Mouse (Mus musculus) CH12.LX (cell line): ENCODE results near the gene Amz2. TPM values are rescaled to one million over a fixed set of nuclear protein-coding genes. Genes with fewer than 3 reads are reported as not detected.

Experiments
- DNase-seq: peaks from one replicate; pipeline ENCODE4 v3.0.0-alpha.2; 2013; ENCODE audit errors: extremely low read depth
- H3K27ac ChIP-seq: 2 replicates; pipeline ENCODE4 v1.5.1; 2012; ENCODE audit warnings: low read depth, mild to moderate bottlenecking, control low read depth, moderate library complexity; ENCODE audit not compliant: insufficient read depth
- H3K27me3 ChIP-seq: replicated peaks from 2 replicates; pipeline ENCODE3; 2012; ENCODE audit warnings: inconsistent platforms
- H3K36me3 ChIP-seq, 2 experiments: replicated peaks in 1 of 2; 2 replicates each; pipeline versions ENCODE3 to v1.6.1; 2012; ENCODE audit warnings: inconsistent platforms in 1 of 2, low read length in 1 of 2, mild to moderate bottlenecking in 1 of 2, mixed read lengths in 1 of 2, moderate library complexity in 1 of 2; ENCODE audit not compliant: control insufficient read depth in 1 of 2, insufficient read depth in 1 of 2
- H3K4me1 ChIP-seq, 2 experiments: 2 replicates each; pipeline ENCODE4 v1.6.1; 2012; ENCODE audit warnings: inconsistent platforms in 1 of 2, moderate library complexity in 1 of 2; ENCODE audit not compliant: insufficient read depth in 2 of 2, control insufficient read depth in 1 of 2
- H3K4me2 ChIP-seq: 2 replicates; pipeline ENCODE4 v1.6.1; 2012; ENCODE audit warnings: low read depth, mild to moderate bottlenecking, control low read depth; ENCODE audit not compliant: poor library complexity, insufficient read depth, severe bottlenecking
- H3K4me3 ChIP-seq, 3 experiments: fragments of 150-350 bp in 1 of 3; sonication (generic) in 1 of 3; replicated peaks in 1 of 3; 2 replicates each; pipeline versions ENCODE3 to v1.5.1; 2011 to 2012; ENCODE audit warnings: low read depth in 2 of 3, low read length in 2 of 3, mild to moderate bottlenecking in 2 of 3, moderate library complexity in 2 of 3, control low read depth in 1 of 3, improper control_type of control experiment in 1 of 3, inconsistent platforms in 1 of 3, mixed read lengths in 1 of 3; ENCODE audit not compliant: poor library complexity in 1 of 3
- H3K79me2 ChIP-seq: replicated peaks from 2 replicates; pipeline ENCODE4 v1.6.1; 2012; ENCODE audit warnings: mild to moderate bottlenecking, moderate library complexity; ENCODE audit not compliant: control insufficient read depth, poor library complexity, insufficient read depth, severe bottlenecking; ENCODE audit errors: extremely low read depth
- H3K9ac ChIP-seq: 2 replicates; pipeline ENCODE4 v1.6.1; 2012; ENCODE audit warnings: low read depth, mild to moderate bottlenecking, control low read depth, moderate library complexity; ENCODE audit not compliant: insufficient read depth
- H3K9me3 ChIP-seq: replicated peaks from 2 replicates; pipeline ENCODE3; 2012; ENCODE audit warnings: low read length, inconsistent platforms, mixed read lengths
- E2F4 ChIP-seq: IDR thresholded peaks from 2 replicates; pipeline ENCODE4 v1.6.1; 2011; ENCODE audit warnings: low read depth, low read length, improper control_type of control experiment; ENCODE audit not compliant: insufficient replicate concordance
- ELF1 ChIP-seq: IDR thresholded peaks from 2 replicates; pipeline ENCODE4 v1.6.1; 2014; ENCODE audit warnings: low read depth, mild to moderate bottlenecking, inconsistent platforms, low read length, improper control_type of control experiment
- EP300 ChIP-seq: IDR thresholded peaks from 2 replicates; pipeline ENCODE4 v1.6.1; 2011; ENCODE audit warnings: low read length, improper control_type of control experiment
- ETS1 ChIP-seq: conservative IDR thresholded peaks from 2 replicates; pipeline ENCODE4 v1.6.1; 2012; ENCODE audit warnings: low read depth, mild to moderate bottlenecking, inconsistent platforms, low read length, improper control_type of control experiment, moderate library complexity
- GABPA ChIP-seq: IDR thresholded peaks from 2 replicates; pipeline ENCODE4 v1.6.1; 2012; ENCODE audit warnings: low read depth, low read length, improper control_type of control experiment, inconsistent platforms; ENCODE audit not compliant: insufficient replicate concordance
- IRF4 ChIP-seq: IDR thresholded peaks from 2 replicates; pipeline ENCODE4 v1.6.1; 2014; ENCODE audit warnings: low read depth, mild to moderate bottlenecking, inconsistent platforms, low read length, improper control_type of control experiment
- JUN ChIP-seq: IDR thresholded peaks from 2 replicates; pipeline ENCODE4 v1.6.1; 2011; ENCODE audit warnings: low read depth, mild to moderate bottlenecking, low read length, improper control_type of control experiment, moderate library complexity; ENCODE audit not compliant: insufficient read depth
- JUND ChIP-seq: conservative IDR thresholded peaks from 2 replicates; pipeline ENCODE4 v1.6.1; 2011; ENCODE audit warnings: low read depth, low read length, improper control_type of control experiment
- KAT2A ChIP-seq: IDR thresholded peaks from 2 replicates; pipeline ENCODE4 v1.6.1; 2012; ENCODE audit warnings: low read length, improper control_type of control experiment, inconsistent platforms; ENCODE audit not compliant: insufficient replicate concordance
- MAZ ChIP-seq: IDR thresholded peaks from 2 replicates; pipeline ENCODE4 v1.6.1; 2012; ENCODE audit warnings: low read depth, mild to moderate bottlenecking, inconsistent platforms, low read length, improper control_type of control experiment, moderate library complexity
- NELFE ChIP-seq: IDR thresholded peaks from 2 replicates; pipeline ENCODE4 v1.6.1; 2011; ENCODE audit warnings: low read depth, low read length, improper control_type of control experiment
- NRF1 ChIP-seq: IDR thresholded peaks from 2 replicates; pipeline ENCODE4 v1.6.1; 2014; ENCODE audit warnings: low read depth, mild to moderate bottlenecking, inconsistent platforms, low read length, improper control_type of control experiment, moderate library complexity
- PAX5 ChIP-seq: IDR thresholded peaks from 2 replicates; pipeline ENCODE4 v1.6.1; 2012; ENCODE audit warnings: low read length, inconsistent platforms, mixed read lengths
- RCOR1 ChIP-seq: conservative IDR thresholded peaks from 2 replicates; pipeline ENCODE4 v1.6.1; 2012; ENCODE audit warnings: low read depth, mild to moderate bottlenecking, inconsistent platforms, low read length, improper control_type of control experiment
- SIN3A ChIP-seq: IDR thresholded peaks from 2 replicates; pipeline ENCODE4 v1.6.1; 2012; ENCODE audit warnings: low read length, improper control_type of control experiment, inconsistent platforms
- SMC3 ChIP-seq: IDR thresholded peaks from 2 replicates; pipeline ENCODE4 v1.6.1; 2011; ENCODE audit warnings: low read depth, low read length, improper control_type of control experiment
- UBTF ChIP-seq: IDR thresholded peaks from 2 replicates; pipeline ENCODE4 v1.6.1; 2012; ENCODE audit warnings: low read depth, mild to moderate bottlenecking, inconsistent platforms, low read length, improper control_type of control experiment, moderate library complexity
- USF1 ChIP-seq: IDR thresholded peaks from 2 replicates; pipeline ENCODE4 v1.6.1; 2014; ENCODE audit warnings: low read depth, mild to moderate bottlenecking, inconsistent platforms, low read length, improper control_type of control experiment
- ZC3H11A ChIP-seq: IDR thresholded peaks from 2 replicates; pipeline ENCODE4 v1.6.1; 2012; ENCODE audit warnings: low read depth, mild to moderate bottlenecking, inconsistent platforms, low read length, improper control_type of control experiment
- dilution Hi-C: fragments of 300-500 bp; cut with MboI; formaldehyde crosslinking; loops from 2 replicates; pipeline ENCODE4 v1.14.3; 2020; ENCODE audit warnings: low sequenced_read_pairs; ENCODE audit not compliant: extremely low pct_unique_long_range_greater_than_20kb, extremely low pct_ligation_motif_present
- in situ Hi-C: fragments of 300-500 bp; cut with MboI; formaldehyde crosslinking; loops from 3 replicates; pipeline ENCODE4 v1.14.3; 2019; ENCODE audit warnings: low sequenced_read_pairs, low pct_ligation_motif_present, low pct_unique_long_range_greater_than_20kb, mixed read lengths
- polyA plus RNA-seq: library from polyadenylated mRNA; unstranded; fragments of >175 nt; gene quantifications from 2 replicates; pipeline ENCODE4 v1.2.1, GENCODE M21; 2012; ENCODE audit warnings: low read depth; ENCODE audit not compliant: insufficient read length
- total RNA-seq, 2 experiments: library from RNA; depleted of rRNA; stranded (reverse); fragments of 300-350 nt in 1 of 2; fragments of >200 nt in 1 of 2; gene quantifications; 2 replicates each; pipeline ENCODE4 v1.2.3; 2012 to 2014

Amz2 gene
- total and polyA plus RNA-seq, 3 experiments: 22.3 to 23.7 (median 23.3) TPM

GRCm38 (mm10) chr11:109392601-109393000 is 33.1 kb upstream of the Amz2 start:
- H3K9me3 ChIP-seq: no peaks in the 10 kb centered on the region
- peaks cover 11 to 52% of the 10 kb centered on the region in 2 experiments for H3K4me1 ChIP-seq
- in situ Hi-C loops (no loop called here), dilution Hi-C loops (no loop called here)
- TF ChIP-seq IRF4: no peak
- TF ChIP-seq PAX5: no peak
- TF ChIP-seq ETS1: no peak
- no peak for TF ChIP-seq USF1
- TF ChIP-seq GABPA: no peak
- TF ChIP-seq MAZ: no peak
- H3K9ac ChIP-seq: no peak overlapping the region
- H3K4me2 ChIP-seq: no peak overlapping the region
- no peak overlapping the region for H3K27ac ChIP-seq
- H3K4me3 ChIP-seq: no peak overlapping the region
- H3K79me2 ChIP-seq: peaks cover 4% of the 10 kb centered on the region; the same call in 1 of the 2 replicates
- no peak for DNase-seq
- H3K27me3 ChIP-seq: no peaks in the 10 kb centered on the region
- peaks cover 26 to 80% of the 10 kb centered on the region in 2 experiments for H3K36me3 ChIP-seq

- Histone ChIP-seq H3K9me3 (no peaks in the 10 kb centered on the region), H3K27me3 (no peaks in the 10 kb centered on the region), H3K9ac (no peak overlapping the region), H3K4me1 (peaks cover 13 to 50% of the 10 kb centered on the region in 2 experiments), H3K36me3 (peaks cover 32 to 86% of the 10 kb centered on the region in 2 experiments), H3K79me2 (no peaks in the 10 kb centered on the region; the same call in 1 of the 2 replicates), H3K4me2 (no peak overlapping the region), H3K27ac (no peak overlapping the region), H3K4me3 (no peak overlapping the region)
- dilution Hi-C loops (no loop called here), in situ Hi-C loops (no loop called here)
- TF ChIP-seq EP300: no peak
- TF ChIP-seq RCOR1: no peak
- TF ChIP-seq SMC3: no peak
- no peak for TF ChIP-seq UBTF
- TF ChIP-seq JUN: no peak
- TF ChIP-seq NRF1: no peak
- TF ChIP-seq JUND: no peak
- TF ChIP-seq SIN3A: no peak
- no peak for TF ChIP-seq ZC3H11A
- TF ChIP-seq ELF1: no peak
- TF ChIP-seq KAT2A: no peak
- no peak for TF ChIP-seq NELFE
- no peak for TF ChIP-seq E2F4
- TF ChIP-seq MAZ: no peak
- DNase-seq: no peak
Observed at GRCm38 (mm10) chr11:109394758-109395157, 31.0 kb upstream of the Amz2 start.
